Mouse (Mus musculus) left cerebral cortex, postnatal 14 days (tissue): ENCODE results near the gene Eif3l. TPM values are rescaled to one million over a fixed set of nuclear protein-coding genes. Genes with fewer than 3 reads are reported as not detected.

Experiments
- DNase-seq, 2 experiments: peaks; one replicate each; pipeline ENCODE4 v3.0.0; 2021 to 2022; ENCODE audit warnings: low spot score in 2 of 2, mixed read lengths in 1 of 2
- intact Hi-C: fragments of 180-260 bp; cut with DNase I; formaldehyde crosslinking; loops from one replicate; pipeline ENCODE4 v1.15.1; 2025
- total RNA-seq, 2 experiments: library from RNA; stranded (reverse); gene quantifications; 2 replicates each; pipeline ENCODE4 v1.2.3; 2021

Gene Eif3l
- total RNA-seq, 2 experiments from 2014 or later = 80.6 to 81.3 TPM

DNA sequence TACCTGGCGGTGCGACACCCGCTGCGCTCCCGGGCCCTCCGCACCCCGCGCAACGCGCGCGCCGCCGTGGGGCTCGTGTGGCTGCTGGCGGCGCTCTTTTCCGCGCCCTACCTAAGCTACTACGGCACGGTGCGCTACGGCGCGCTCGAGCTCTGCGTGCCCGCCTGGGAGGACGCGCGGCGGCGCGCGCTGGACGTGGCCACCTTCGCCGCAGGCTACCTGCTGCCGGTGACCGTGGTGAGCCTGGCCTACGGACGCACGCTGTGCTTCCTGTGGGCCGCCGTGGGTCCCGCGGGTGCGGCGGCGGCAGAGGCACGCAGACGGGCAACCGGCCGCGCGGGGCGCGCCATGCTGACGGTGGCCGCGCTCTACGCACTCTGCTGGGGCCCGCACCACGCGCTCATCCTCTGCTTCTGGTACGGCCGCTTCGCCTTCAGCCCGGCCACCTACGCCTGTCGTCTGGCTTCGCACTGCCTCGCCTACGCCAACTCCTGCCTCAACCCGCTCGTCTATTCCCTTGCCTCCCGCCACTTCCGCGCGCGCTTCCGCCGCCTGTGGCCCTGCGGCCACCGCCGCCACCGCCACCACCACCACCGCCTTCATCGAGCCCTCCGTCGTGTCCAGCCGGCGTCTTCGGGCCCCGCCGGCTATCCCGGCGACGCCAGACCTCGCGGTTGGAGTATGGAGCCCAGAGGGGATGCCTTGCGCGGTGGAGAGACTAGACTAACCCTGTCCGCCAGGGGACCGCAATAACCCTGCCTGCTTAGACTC is 32.1 kb upstream of the Eif3l start:
- intact Hi-C loops = no loop called here
- DNase-seq = peak; percentile 55 to 58

DNA sequence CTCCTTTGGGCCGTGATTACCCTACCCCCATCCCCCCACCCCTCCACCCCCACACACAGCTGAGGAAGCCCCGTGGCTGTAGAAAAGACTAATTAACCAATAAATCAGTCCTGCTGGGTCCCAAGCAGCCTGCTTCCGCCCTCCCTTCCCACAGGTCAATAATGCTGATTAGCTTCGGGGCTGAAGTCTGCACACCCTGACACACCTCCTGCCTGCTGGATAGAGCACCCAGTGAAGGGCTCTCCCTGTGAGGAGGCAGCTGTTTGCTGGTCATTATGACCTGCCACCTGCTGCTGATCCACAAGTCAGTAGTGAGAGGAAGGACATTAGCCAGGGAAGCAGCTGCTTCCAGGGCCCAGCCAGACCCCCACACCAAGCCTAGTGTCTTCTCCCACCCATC is 30.1 kb upstream of the Eif3l start:
- intact Hi-C loops = no loop called here

DNA sequence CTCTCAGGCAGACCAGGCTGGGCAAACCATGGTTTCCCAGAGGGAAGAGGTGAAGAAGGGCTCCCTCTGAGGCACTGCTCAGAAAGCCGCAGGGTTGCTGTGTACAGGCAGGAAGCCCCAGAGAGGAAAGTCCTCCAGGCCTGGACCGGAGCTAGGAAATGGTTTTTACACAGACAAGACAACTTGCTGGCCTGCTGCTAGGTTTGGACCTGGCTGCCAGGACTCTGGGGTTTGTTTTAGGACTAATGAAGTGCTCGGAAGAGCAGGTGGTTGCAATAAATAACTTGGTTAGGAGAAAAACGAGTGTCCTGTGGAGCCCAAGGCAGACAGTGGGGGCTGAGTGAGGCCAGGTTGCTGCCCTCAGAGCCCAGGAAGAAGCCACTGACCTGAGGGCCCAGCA is 26.8 kb upstream of the Eif3l start:
- DNase-seq = no peak
- intact Hi-C loops = no loop called here

More for the DNA sequence above, 30.1 kb upstream of the Eif3l start:
- DNase-seq = no peak

DNA sequence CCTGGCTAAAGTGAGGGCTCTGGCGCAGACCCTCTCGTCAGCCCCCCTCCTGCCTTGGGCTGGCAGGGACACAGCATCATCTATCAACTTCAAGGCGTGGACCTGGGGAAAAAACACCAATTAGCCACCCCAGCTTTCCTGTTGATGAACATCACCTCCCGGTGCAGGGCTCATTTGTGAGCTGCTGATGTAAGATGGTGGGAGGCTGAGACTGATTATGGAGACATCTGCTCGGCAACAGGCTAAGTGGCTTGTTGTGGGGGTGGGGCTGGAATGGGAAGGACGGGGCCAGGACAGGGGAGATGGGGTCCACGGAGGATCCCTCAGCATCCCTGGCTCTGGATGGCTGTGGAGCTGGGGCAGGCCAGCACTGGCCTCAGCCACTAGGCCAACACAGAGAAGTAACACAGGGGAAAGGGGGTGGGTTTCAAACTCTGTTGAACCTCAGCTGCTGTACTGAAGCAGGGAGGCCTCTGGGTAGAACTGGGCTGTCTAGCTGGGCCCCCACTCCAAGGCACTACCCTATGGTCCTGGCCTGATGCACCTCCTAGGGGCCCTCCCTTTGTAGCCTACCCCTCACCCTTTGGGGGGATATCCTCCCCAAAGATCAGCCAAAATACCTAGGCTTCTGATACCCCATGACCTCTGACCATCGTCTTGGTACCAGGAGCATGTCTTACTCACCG is 24.7 kb upstream of the Eif3l start:
- no peak for DNase-seq
- intact Hi-C loops = no loop called here

DNA sequence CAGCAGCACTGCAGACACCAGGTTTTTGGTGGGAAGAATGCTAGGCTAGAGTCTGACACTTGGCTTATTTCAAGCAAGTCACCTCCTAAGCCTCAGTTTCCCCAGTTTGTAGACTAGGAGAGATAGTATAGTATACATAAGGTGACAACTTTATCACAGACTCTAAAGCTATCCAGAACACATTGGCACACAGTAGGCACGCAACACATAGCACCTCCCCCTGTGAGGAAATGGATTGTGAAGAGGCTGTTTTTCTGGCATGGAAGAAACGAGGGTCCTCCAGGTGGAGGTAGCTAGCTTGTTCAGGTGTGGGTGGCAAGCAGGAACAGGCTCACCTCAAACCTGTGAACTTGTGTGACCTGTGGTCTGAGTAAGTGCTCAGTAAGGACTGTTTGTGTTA is 24.0 kb upstream of the Eif3l start:
- no peak for DNase-seq
- intact Hi-C loops = no loop called here

DNA sequence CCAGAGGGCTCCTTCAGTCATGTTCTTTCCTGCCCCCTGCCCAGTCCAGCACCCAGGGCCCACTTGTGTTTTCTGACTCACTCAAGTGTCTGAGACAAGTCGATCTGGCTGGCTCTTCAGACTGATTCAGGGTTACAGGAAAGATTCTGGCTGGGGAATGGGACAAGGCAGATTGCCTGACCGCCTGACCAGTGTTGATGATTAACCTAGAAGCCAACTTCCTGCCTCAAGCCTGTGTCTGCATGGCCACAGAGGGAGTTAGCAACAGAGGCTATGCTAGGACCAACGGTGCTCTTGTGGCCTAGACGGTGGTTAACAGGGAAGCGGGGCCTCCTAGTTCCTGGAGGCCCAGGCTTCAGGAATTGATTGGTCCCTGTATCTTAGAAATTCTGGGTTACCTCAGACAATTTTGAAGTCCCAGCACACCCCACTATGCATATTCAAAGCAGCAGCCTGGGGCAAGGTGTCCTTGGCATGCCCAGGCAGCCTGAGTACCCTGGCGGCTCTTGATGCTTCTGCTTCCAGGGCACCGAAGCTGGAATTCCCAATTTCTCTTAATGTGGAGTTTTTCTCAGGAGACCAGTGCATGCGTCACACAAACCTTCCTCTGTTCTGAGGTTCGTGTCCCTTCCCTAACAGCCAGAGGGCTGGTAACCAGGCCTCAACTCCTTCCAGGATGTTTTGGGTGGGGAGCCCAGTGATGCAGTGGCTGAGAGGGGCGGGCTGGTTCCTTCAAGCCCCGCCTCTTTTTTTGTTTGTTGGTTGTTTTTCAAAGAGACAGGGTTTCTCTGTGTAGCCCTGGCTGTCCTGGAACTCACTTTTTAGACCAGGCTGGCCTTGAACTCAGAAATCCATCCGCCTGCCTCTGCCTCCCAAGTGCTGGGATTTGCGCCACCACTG is 23.3 kb upstream of the Eif3l start:
- no peak for DNase-seq
- intact Hi-C loops = no loop called here

DNA sequence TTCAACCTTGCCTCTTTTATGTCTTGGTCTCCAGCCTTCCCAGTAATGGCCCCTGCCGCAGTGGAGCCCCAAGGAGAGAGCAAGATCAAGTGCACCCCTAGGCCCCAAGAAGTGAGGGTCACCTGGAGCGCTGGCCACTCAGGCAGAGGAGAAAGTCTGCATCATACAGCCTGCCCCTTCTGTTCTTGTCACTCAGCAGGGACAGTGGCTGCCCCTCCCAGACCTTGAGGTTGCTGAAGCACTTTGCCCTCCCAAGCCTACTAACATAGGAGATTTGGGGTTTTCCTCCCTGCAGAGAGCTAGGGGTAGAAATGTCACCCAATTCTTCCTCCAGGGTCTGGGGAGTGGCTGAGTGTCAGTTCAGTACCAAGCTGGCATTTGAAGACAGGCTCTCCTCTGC is 22.6 kb upstream of the Eif3l start:
- no peak for DNase-seq
- intact Hi-C loops = no loop called here

DNA sequence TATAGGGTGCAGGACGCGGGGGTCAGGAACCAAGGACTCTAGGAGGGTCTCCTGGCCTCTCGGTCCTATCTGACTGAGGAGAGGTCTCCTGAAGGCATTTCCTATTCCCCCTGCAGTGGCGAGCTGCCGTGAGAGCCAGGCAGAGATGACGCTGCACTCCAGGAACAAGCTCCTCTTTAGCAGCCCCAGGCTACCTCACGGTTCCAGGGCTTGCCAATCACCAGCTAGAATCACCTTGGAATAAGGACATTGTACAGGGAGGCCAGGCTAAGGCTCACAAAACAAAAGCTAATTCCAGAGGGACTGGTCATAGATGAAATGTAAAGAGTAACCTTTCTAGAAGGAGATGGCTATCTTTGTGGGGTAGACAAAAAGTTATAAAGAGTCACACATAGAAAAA is 18.4 kb upstream of the Eif3l start:
- no peak for DNase-seq
- intact Hi-C loops = no loop called here

DNA sequence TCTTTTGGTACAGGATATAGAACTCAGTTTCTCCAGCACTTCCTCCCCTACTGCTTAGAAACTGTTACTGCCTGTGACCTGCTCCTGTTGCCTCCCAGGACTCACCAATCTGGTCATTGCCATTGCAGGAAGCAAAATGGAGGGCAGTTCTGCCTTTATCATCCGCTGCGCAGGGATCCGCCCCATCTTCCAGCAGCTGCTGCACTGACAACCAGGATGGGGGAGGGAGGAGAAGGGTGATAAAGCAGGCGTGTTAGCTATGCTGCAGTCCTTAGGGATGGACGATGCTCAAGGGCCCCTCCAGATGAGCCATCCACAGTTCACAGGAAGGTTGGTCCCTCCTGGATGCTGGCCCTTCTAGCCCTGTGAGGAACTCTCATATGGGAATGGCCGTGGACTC is 17.1 kb upstream of the Eif3l start:
- no peak for DNase-seq
- intact Hi-C loops = no loop called here

DNA sequence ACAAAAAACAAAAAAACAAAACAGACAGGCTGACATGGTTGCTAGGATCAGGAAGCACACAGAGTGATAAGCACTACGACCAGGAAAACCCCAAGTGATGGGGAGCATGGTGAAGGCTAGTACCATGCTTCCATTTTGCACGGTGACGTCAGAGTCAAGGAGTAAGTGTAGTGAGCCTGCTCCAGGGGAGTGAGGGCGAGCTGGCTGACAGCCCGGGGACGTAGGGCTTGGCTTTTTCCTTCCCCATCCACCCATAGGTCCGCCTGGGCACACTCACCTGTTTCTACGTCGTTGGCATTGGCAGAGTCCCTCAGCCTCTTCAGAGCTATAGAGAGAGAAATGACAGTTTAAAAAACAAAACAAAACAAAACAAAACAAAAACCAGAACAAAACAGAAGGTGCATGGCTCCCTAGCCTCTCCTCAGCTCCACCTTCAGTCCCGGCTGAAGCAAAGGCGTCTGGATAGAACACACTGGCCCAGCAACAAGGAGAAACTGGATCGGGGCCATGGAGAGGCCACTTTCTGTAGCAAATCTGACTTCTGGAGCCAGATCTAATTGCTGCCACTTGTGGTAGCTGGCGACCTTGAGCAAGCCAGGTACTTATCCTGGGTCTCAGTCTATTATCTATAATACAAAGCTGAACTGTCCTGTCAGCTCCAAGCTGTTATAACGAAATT is 14.0 kb upstream of the Eif3l start:
- DNase-seq = no peak
- intact Hi-C loops = no loop called here

DNA sequence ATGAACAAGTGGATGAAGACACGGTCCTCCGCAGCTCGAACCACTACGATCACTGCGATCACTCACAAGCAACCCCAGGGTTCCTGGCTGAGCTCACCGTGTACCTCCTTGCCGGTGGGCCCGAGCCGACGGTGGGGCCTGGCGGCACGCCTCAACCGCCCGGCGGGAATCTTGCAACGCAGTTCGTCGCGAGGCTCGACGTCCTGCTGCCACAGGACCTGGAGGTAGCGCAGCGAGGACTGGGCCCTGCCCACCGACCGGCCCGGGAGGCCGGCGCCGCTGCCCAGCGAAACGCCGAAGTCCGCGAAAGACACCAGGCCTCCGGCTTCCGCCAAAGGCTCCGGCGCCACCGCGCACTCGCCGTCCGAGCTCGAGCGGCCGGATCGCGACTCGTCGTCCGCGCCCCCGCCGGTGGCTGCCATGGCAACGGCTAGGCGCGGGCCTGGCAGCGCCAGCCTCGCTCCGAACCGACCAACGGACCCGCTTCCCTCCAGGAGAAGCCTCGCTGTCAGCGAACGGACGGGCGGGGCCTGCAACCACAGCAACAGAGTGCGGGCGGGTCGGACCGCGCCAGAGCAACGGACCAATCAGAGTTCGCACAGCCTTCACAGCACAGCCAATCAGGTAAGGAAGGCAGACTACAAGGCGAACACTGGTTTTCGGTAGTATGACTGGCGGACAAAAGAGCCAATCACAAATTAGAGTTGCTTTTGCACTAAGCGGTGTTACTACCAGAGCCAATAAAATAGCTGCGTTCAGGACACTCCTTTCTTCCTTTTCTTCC is 12.4 kb upstream of the Eif3l start, which contains the start of gene Ankrd54:
Gene Ankrd54, minus strand, starts transcription at position 518 of the 784 bp plus-strand sequence.
- DNase-seq = peak; percentile 99 to 100
- intact Hi-C loops = no loop called here

DNA sequence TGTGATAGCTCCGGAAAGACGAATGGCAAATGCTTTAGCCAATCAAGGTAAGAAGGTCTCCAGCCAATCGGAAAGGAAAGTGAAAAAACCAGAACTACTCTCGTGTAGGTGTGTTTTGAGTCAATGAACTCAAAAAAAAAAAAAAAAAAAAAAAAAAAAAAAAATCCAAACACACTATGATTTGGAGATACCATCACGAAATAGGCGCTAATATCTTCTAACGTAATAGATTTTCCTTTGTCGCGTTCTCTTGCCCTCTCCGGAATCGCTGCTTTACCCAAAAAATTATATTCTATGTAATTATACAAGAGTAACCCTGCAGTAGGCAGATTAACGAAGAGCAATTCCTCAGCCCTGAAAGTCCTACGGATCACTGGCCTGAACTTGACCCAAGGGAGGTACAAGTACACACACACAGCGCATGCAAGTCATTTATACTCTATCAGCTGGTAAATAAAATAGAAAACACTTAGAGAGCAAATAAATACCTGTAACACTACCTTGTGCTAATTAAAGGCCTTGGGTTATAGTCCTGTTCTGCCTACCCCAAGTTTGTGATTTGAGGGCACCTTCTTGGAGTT is 11.7 kb upstream of the Eif3l start:
- no peak for DNase-seq
- intact Hi-C loops = no loop called here

DNA sequence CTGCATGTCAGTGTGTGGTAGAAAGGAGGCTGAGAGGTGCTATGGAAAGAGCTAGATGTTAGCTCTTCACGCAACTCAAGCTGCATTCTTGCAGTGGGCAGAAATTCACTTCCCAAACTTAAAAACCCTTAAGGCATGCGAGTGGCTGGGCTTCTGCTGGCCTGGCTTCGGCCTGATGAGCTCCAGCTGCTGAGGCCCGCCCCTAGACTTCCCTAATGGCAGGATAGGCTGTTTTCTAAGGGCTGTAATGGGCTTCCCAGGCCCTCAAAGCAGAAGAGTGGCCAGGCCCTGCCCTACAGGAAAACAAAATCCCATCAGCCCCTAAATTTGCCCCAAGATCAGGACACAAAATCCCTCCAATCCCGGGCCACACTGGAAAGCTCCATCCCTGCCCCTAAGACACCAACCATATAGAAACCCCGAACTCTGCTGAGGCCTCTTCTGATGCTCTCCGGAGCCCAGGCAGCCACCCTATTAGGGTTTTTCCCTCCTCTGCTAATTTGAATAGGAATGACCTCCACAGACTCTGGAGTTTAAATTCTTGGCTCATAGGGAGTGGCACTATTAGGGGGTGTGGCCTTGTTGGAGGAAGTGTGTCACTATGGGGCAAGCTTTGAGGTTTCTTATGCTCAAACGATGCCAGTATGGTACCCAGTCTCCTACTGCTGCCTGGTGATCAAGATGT is 9.8 kb upstream of the Eif3l start:
- DNase-seq = no peak
- intact Hi-C loops = no loop called here

DNA sequence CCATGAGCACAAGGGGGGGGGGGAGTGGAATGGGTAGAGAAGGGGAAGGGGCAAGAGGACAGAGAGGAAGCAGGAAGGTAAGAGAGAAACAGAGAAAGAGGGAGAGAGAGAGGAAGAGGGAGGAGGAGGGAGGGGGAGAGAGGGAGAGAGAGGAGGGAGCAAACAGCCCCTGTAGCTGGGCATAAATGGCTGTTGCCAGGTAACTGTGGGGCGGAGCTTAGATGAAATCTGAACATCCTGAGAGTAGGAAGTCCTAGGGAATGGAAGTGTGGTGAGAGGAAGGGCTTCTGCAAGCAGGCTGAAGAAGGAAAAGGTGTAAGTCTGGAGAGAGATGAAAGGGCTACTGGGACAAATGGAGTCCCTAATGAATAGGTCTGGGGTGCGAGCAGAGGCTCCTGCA is 8.7 kb upstream of the Eif3l start:
- no peak for DNase-seq
- intact Hi-C loops = no loop called here

DNA sequence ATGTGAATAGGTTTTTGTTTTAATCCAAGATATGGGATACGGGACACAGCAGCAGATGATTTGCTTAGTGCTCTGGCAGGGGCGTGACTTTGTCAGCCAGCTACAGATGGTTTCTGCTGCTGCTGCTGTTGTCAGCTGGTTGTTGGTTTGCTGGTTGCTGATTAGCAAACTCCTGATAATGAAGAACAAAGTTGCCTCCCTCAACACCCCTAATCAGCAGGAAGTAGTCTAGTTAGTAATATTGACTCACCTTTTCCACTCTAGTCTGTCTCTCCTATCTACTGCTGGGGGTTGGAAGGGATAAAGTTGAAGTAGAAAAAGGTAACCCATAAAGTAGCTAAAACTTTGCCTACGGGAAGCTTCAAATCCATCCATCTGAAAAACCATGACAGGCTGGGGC is 7.3 kb upstream of the Eif3l start:
- no peak for DNase-seq
- intact Hi-C loops = no loop called here

DNA sequence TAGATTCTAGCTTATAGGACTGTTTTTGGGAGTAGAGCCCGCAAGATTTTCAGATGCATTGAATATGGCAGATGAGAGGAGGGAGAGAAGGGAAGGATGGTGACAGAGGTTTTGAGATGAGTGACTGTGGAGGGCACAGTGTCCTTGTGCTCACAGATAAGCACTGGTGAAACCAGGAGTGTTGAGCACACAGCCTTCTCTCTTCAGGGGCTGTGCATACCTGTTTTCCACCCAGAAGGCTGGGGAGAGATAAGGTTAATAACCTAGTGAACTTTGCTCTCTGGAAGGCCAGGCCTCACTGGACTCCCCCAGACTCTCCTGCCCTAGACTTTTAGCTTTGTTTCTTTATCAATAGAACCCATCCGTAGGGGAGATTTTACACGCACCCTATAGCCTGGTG is 6.6 kb upstream of the Eif3l start:
- DNase-seq = no peak
- intact Hi-C loops = no loop called here

DNA sequence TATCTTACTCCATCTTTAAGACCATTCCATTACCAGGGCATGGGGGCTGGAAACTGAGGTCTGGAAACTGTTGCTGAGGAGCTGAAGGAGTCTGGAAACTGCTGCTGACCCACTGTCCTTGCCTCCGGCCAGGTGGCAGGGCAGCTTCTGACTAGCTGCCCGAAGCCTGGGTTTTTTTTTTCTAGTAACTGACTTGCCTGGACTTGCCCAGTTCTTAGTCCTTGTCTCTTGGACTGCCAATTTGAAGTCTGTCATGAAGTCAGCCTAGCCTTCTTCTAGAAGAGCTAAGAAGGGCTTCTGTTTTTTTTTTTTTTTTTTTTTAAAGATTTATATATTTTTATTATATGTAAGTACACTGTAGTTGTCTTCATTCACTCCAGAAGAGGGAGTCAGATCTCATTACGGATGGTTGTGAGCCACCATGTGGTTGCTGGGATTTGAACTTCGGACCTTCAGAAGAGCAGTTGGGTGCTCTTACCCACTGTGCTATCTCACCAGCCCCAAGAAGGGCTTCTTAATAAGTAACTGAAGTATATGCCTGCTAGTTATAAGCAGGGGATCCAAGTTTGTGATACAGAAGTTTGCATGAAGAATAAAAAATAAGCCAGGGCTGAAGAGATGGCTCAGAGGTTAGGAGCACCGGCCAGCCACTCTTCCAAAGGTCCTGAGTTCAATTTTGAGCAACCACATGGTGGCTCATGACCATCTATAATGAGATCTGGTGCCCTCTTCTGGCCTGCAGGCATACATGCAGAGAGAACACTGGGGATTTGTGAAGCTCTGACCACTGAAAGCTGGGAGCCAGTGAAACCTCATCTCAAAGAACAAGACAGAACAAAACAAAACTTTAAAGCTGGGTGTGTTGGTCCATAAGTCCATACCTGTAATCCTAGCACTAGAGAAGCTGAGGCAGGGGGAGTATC is 3.6 kb upstream of the Eif3l start:
- peak in 1 of 2 experiments; percentile 39 for DNase-seq
- intact Hi-C loops = loop anchor here (2.0 kb wide), 1 partner anchor 33 kb away; no protein-coding TSS in a partner anchor
